Mouse (Mus musculus) skeletal muscle tissue, adult 2 months (tissue): ENCODE results near the gene Ap4e1.

Experiments
- DNase-seq: peaks from one replicate; pipeline ENCODE4 v3.0.0-alpha.2; 2012; ENCODE audit warnings: low read depth, low spot score

The Ap4e1 gene

DNA sequence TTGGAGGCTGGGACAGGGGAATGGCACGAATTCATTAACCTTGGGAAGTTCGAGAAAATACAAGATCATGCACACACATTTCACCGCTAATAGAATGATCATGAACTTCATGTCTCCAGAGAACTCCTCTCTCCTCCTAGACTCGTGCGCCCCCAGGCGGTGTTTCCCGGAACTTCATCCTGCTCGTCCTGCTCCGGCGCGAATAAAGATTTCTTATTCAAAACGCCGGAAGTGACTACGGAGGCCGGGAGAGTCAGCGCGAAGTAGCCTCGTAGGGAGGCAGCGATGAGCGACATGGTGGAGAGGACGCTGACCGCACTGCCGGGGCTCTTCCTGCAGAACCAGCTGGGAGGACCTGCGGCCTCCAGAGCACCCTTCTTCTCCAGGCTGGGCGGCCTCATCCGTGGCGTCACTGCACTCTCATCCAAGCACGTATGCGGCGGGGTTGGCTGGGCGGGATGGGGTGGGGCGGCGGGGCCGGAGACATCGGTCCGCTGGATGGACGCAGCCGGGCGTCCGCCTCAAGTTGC, at the start of gene Ap4e1:
TSS of gene Ap4e1 (plus strand) at position 249 of the 530 bp plus-strand sequence.
- peak; percentile 93 for DNase-seq

DNA sequence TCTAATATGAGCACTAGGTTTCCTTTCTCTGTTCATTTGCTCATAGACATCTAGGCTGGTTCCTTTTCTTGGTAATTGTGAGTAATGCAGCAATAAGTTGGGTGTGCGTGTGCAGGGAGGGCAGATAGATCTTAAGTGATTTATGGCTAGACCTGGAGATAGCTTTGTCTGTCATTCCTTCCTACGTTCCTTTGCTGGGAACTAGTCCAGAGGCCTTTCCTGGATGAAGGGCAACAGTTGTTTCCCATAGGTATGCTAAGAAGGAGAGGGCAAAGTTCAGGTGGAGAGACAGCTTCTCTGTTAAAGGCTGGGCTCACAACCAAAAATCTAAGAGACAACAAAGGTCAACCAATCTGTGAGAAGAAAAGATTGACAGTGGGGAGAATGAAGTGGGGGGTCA, 46.8 kb upstream of the Ap4e1 start:
- no peak for DNase-seq

GRCm38 (mm10) chr2:126977428-126977827, 31.1 kb upstream of the Ap4e1 start:
- DNase-seq: no peak

- DNase-seq: no peak
Observed at GRCm38 (mm10) chr2:126983221-126983620, 25.3 kb upstream of the Ap4e1 start.

DNA sequence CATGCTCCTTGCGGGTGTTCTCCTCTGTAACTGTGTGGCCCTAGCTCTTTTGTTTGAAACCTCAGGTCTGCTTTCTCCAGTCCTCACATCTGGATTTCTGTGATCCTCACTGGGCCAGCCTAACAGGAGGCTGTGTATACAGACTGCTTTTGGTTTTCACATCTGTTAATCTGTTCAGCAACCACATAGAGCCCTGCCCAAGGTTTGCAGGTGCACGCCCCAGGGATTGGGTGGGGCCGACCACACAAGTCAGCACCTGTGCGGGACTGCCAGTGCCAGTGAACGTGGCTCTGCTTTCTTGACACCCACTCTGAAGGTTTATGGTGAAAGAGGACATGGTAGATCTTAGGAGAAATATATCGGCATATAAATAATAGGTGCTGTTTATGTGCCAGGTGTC, 18.6 kb upstream of the Ap4e1 start:
- DNase-seq: no peak

DNA sequence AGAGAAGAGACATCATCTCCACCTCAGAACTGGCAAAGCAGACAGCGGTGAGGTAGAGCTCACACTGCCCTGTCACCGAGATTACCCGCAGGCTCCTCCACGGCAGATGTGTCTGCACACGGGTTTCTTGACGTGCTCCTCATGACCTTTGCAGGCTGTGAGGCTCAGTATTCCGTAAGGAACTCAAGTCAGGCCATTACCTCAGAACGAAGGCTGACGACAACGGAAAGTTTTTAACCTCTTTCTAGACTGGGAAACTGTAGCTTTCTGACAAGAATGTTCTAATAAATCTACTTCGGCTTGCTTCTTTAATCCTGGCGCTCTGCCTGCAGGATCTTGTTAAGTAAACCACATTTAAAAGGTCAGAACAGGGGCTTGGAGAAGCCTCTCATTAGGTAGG, 15.8 kb upstream of the Ap4e1 start:
- no peak for DNase-seq

DNA sequence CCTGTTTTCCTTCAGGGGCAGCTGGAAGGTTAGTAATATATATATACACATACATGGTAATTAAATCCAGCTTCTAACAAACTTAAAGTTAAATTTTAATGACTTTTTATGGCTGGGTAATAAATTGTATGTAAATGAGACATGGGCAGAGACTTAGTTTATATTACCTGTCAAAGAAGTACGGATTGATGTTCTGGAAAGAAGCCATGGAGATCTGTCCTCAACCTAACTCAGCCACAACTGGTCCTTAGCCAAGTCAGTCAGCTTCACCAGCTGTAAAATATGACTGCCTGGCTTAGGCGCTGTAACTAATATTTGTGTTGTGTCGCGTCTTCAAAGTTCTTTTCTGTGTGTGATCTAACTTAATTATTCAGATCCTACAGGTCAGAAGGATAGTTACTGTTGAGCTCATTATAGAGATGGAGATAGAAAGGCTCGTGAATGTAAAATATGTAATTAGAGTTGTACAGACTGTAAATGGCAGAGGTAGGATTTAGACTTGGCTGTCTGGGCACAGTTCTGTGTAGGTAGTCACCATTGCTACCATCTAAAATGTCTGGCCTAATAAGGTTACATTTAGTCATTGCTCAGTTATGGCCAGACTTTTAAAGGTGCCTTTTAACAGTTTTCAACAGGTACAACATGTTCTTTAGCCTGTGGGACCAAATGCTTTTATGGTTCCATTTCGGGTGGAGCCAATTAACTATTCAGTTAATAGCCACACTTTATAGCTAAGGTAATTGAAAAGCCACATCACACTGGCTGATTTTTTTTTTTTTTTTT, 13.9 kb upstream of the Ap4e1 start:
- peak; percentile 74 for DNase-seq

GRCm38 (mm10) chr2:126996737-126997136, 11.8 kb upstream of the Ap4e1 start:
- DNase-seq: peak; percentile 60

DNA sequence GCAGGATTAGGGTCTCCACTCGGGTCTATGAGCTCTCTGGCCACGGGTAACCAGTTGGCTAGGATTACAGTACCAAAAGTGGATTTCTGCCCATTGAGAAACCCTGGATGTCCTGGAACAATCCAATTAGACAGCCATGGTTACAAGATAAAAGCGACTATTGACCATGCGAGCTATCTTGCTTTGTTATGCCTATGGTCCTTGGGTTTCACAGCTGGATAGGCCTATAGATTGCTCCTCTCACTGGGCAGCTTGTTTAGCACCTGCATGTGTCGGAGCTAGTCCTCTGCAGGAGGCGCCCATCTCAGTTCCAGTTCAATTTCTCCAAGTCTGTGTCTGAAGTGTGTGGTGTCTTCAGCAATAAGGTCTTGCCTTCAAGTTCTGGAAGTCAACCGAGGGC, 10.3 kb upstream of the Ap4e1 start:
- no peak for DNase-seq

DNA sequence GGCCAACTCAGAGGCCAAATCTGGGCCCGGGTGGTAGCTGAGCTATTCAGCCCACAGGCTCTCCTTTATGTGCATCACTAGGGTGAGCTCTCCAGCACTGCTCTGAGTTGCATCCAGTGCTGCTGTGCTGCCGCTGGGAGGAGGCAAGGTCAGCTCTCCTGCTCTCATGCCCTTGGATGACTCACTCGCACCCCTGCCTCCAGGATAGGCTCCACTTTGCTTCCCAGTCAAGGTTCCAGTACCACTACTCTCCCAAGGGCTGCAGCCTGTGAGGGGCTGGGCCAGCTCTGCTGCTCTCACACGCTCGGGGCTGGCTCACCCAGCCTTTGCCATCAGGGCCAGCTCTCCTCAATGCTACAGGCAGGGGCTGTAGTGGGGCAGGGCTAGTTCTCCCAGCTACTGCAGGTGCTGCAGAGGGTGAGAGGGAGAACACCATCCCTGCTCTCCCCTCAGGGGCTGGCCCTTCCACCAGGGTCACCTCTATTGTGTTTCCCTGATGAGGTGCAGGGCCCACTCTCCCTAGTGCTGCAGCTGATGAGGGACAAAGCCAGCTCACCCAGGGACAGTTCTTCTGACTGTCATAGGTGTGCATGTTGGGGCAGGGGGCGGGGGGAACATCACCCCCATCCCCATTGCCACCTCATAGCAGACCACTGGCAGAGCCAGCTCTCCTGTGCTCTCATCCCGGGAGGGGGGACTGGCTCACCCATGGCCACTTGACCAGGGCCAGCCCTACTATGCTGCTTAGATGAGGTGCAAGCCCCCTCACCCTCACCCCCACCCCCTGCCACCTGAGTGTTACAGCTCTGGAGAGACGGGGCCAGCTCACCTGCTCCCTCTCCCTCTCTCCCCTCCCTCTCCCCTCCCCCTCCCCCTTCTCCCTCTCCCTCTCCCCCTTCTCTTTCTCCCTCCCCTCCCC, 7.9 kb upstream of the Ap4e1 start:
- no peak for DNase-seq

- DNase-seq: no peak
Observed at GRCm38 (mm10) chr2:127004046-127004445, 4.5 kb upstream of the Ap4e1 start.

DNA sequence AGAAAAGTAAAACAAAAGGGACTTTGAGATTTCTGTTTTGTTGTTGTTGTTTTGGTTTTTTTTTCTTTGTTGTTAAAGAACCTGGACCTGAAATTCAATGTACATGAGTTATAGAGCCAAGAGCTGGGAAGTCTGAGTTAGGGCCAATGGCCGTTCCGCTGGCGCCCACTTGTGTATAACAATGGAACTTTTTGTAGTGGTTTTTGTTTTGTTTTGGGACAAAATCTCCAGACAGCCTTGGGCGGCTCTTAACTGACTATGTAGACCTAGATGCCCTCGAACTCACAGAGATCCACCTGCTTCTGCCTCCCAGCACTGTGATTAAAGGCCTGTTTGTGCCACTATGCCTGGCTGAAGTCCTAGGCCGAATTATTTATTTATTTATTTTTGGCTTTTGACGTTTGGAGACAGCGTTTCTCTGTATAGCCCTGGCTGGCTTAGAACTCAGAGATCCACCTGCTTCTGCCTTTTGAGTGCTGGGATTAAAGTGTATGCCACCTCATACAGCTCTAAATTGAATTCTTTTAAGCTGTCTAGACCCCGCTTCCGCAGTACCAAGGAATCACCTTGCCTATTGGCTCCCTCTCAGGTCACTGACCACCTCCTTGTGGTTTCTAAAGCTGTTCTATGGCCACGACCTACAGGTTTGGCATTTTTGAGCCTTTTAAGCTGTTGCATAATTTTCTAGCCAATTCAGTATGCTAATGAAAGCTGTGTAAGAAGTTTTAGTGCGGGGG, 1.7 kb upstream of the Ap4e1 start:
- peak; percentile 30 for DNase-seq

- DNase-seq: peak; percentile 72
Observed at GRCm38 (mm10) chr2:127007509-127007908, 1.0 kb upstream of the Ap4e1 start.

GRCm38 (mm10) chr2:127035006-127035605, 26.6 kb downstream of the Ap4e1 start:
- DNase-seq: no peak

DNA sequence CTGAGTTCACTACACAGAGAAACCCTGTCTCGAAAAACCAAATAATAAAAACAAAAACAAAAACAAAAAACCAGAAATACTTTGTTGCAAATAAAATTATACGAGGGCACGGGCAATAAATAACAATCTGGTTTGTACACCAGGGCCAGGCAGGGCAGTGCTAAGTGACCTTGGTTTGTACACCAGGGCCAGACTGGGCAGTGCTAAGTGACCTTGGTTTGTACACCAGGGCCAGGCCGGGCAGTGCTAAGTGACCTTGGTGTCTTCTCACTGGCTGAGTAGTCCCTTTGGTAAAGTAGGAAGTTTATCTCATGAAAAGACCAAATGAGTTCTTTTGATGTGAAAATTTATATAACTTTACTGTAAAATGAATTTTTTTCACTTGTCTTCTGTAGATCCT, 28.8 kb downstream of the Ap4e1 start:
- no peak for DNase-seq

GRCm38 (mm10) chr2:127061471-127061870, 53.0 kb downstream of the Ap4e1 start:
- no peak for DNase-seq

- no peak for DNase-seq
Observed at GRCm38 (mm10) chr2:127068806-127069205, 60.3 kb downstream of the Ap4e1 start.

- DNase-seq: no peak
Observed at GRCm38 (mm10) chr2:127069781-127070434, 61.4 kb downstream of the Ap4e1 start.

GRCm38 (mm10) chr2:127070435-127070841, 61.9 kb downstream of the Ap4e1 start, which contains the start of gene Blvra:
TSS of gene Blvra (plus strand) at chr2:127070665.
- peak; percentile 81 for DNase-seq

GRCm38 (mm10) chr2:127070879-127071278, 62.4 kb downstream of the Ap4e1 start:
- DNase-seq: no peak

- DNase-seq: no peak
Observed at GRCm38 (mm10) chr2:127074116-127074515, 65.6 kb downstream of the Ap4e1 start.
